Mouse (Mus musculus) heart, adult 2 months (tissue): Measurements from ENCODE around the gene Cdnf.

ENCODE experiments used
- CTCF ChIP-seq: fragments of 200-600 bp; IDR thresholded peaks from 2 replicates; pipeline ENCODE4 v1.8.1; 2022; ENCODE audit warnings: antibody characterized with exemption, mild to moderate bottlenecking, moderate library complexity
- POLR2A ChIP-seq: fragments of 200-500 bp; IDR thresholded peaks from 2 replicates; pipeline ENCODE4 v1.6.1; 2011; ENCODE audit warnings: mild to moderate bottlenecking, low read depth, low read length, control low read depth; ENCODE audit not compliant: insufficient read depth

DNA sequence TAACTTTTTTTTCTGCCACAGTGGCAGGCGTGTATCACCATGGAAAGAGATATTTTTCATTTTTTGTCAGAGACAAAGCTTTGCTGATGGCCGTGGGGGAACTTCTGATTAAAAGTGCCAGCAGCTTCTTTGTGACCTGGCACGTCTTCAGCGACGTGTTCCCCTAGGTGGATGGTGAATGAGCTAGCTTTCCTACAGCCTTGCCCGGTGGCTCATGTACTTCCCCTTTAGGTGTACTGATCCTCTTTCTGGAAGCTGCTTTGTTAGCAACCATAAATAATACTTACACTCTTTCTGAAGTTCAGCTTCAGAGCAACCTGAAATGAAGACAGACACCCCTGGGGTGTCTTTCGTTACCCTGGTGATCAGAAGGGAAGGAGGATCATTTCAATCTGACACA, 61.1 kb downstream of the Cdnf start:
- TF ChIP-seq CTCF (no peak), POLR2A (no peak)
